Mouse (Mus musculus): ENCODE results near the gene Olfr1305. TPM values are rescaled to one million over a fixed set of nuclear protein-coding genes. Genes with fewer than 3 reads are reported as not detected.

Olfr1305 gene
- polyA plus RNA-seq (2016; fragmentation: Nextera tagmentation; extraction: Ambion mirVana), result not detected in 2 replicates

- Histone ChIP-seq H3K9me3 (no peaks in the 10 kb centered on the region), H3K4me3 (no peak within 1 kb of the TSS), H3K36me3 (replicated peaks) (no peaks in the 10 kb centered on the region), H3K4me1 (no peaks in the 10 kb centered on the region), H3K27me3 (ENCODE audit: poor library complexity, severe bottlenecking) (no peaks in the 10 kb centered on the region), H3K27ac (no peak within 1 kb of the TSS)
- DNase-seq (ENCODE audit: extremely low spot score, low spot score), result no peak
- WGBS, result 92% methylated on average over 2 of the region's 2 CpGs
Observed at GRCm38 (mm10) chr2:111877049-111877448, at the start of gene Olfr1305. Olfr1305 (minus strand) TSS chr2:111877149.

GRCm38 (mm10) chr2:111916171-111916570, 39.2 kb upstream of the Olfr1305 start, which contains the start of gene Olfr1306:
Olfr1306 (minus strand) TSS chr2:111916271.
- H3K36me3 ChIP-seq (replicated peaks), result no peaks in the 10 kb centered on the region
- 94% methylated on average over 1 of the region's 1 CpGs for WGBS
- DNase-seq (ENCODE audit: extremely low spot score, low spot score), result no peak
- no peaks in the 10 kb centered on the region for H3K4me1 ChIP-seq
- H3K4me3 ChIP-seq, result no peak within 1 kb of the TSS
- peaks cover 3% of the 10 kb centered on the region; the same call in 1 of the 2 replicates for H3K9me3 ChIP-seq
- H3K27me3 ChIP-seq (ENCODE audit: poor library complexity, severe bottlenecking), result no peaks in the 10 kb centered on the region
- H3K27ac ChIP-seq, result no peak within 1 kb of the TSS

GRCm38 (mm10) chr2:111820240-111820639, 56.7 kb downstream of the Olfr1305 start, which contains the start of gene Olfr1303:
Olfr1303 (minus strand) TSS chr2:111820340.
- no peak within 1 kb of the TSS for H3K4me3 ChIP-seq
- H3K27me3 ChIP-seq (ENCODE audit: poor library complexity, severe bottlenecking), result no peaks in the 10 kb centered on the region
- no peaks in the 10 kb centered on the region for H3K4me1 ChIP-seq
- no peaks in the 10 kb centered on the region for H3K36me3 ChIP-seq (replicated peaks)
- 82% methylated on average over 2 of the region's 2 CpGs for WGBS
- H3K27ac ChIP-seq, result no peak within 1 kb of the TSS
- no peak for DNase-seq (ENCODE audit: extremely low spot score, low spot score)
- H3K9me3 ChIP-seq, result no peaks in the 10 kb centered on the region

Other genes with a start within 250 kb of the Olfr1305 start
- not detected in 2 replicates for gene Olfr1298, start 227.9 kb downstream of the Olfr1305 start, polyA plus RNA-seq (2016; fragmentation: Nextera tagmentation; extraction: Ambion mirVana)
- gene Olfr1299, start 215.7 kb downstream of the Olfr1305 start, polyA plus RNA-seq (2016; fragmentation: Nextera tagmentation; extraction: Ambion mirVana), result not detected in 2 replicates
- gene Olfr1301, start 126.1 kb downstream of the Olfr1305 start, polyA plus RNA-seq (2016; fragmentation: Nextera tagmentation; extraction: Ambion mirVana), result not detected in 2 replicates
- not detected in 2 replicates for gene Olfr1302, start 99.7 kb downstream of the Olfr1305 start, polyA plus RNA-seq (2016; fragmentation: Nextera tagmentation; extraction: Ambion mirVana)
- gene Olfr1303, start 56.8 kb downstream of the Olfr1305 start, polyA plus RNA-seq (2016; fragmentation: Nextera tagmentation; extraction: Ambion mirVana), result not detected in 2 replicates
- gene Olfr1306, start 39.1 kb upstream of the Olfr1305 start, polyA plus RNA-seq (2016; fragmentation: Nextera tagmentation; extraction: Ambion mirVana), result not detected in 2 replicates
- not detected in 2 replicates for gene Olfr1307, start 72.3 kb upstream of the Olfr1305 start, polyA plus RNA-seq (2016; fragmentation: Nextera tagmentation; extraction: Ambion mirVana)
- not detected in 2 replicates for gene Olfr1308, start 87.8 kb upstream of the Olfr1305 start, polyA plus RNA-seq (2016; fragmentation: Nextera tagmentation; extraction: Ambion mirVana)
- gene Olfr1309, start 113.1 kb upstream of the Olfr1305 start, polyA plus RNA-seq (2016; fragmentation: Nextera tagmentation; extraction: Ambion mirVana), result not detected in 2 replicates
- gene Olfr1310, start 135.6 kb upstream of the Olfr1305 start, polyA plus RNA-seq (2016; fragmentation: Nextera tagmentation; extraction: Ambion mirVana), result not detected in 2 replicates
- gene Olfr1311, start 147.3 kb upstream of the Olfr1305 start, polyA plus RNA-seq (2016; fragmentation: Nextera tagmentation; extraction: Ambion mirVana), result not detected in 2 replicates
- gene Olfr1312, start 173.1 kb upstream of the Olfr1305 start, polyA plus RNA-seq (2016; fragmentation: Nextera tagmentation; extraction: Ambion mirVana), result not detected in 2 replicates
- gene Olfr1313, start 200.7 kb upstream of the Olfr1305 start, polyA plus RNA-seq (2016; fragmentation: Nextera tagmentation; extraction: Ambion mirVana), result not detected in 2 replicates
- gene Olfr1314, start 219.6 kb upstream of the Olfr1305 start, polyA plus RNA-seq (2016; fragmentation: Nextera tagmentation; extraction: Ambion mirVana), result not detected in 2 replicates
- gene Olfr1315-ps1, start 238.3 kb upstream of the Olfr1305 start, polyA plus RNA-seq (2016; fragmentation: Nextera tagmentation; extraction: Ambion mirVana), result not detected in 2 replicates

All from forebrain, embryonic 10.5 days (tissue).